Mouse (Mus musculus) heart, embryonic 11.5 days (tissue): Measurements from ENCODE around the gene Atxn1. TPM values are rescaled to one million over a fixed set of nuclear protein-coding genes. Genes with fewer than 3 reads are reported as not detected.

ENCODE experiments used
- ATAC-seq: fragments of 200-750 bp; cut with Nextera tagmentation; replicated peaks from 2 replicates; pipeline ENCODE4 v1.8.0; 2017; ENCODE audit warnings: moderate library complexity; ENCODE audit not compliant: insufficient number of reproducible peaks, low FRiP score, low TSS enrichment
- H3K27ac ChIP-seq: fragments of 300-500 bp; sonication (generic); 2 replicates; pipeline ENCODE4 v1.5.1; 2014; ENCODE audit warnings: mild to moderate bottlenecking, low read depth, low read length
- H3K27me3 ChIP-seq: fragments of 300-500 bp; sonication (generic); 2 replicates; pipeline ENCODE4 v1.6.1; 2014; ENCODE audit warnings: mild to moderate bottlenecking, low read length, mixed read lengths; ENCODE audit not compliant: control insufficient read depth, insufficient read depth
- H3K36me3 ChIP-seq: fragments of 300-500 bp; sonication (generic); 2 replicates; pipeline ENCODE4 v1.6.1; 2014; ENCODE audit warnings: mild to moderate bottlenecking, low read length, moderate library complexity, mixed read lengths; ENCODE audit not compliant: control insufficient read depth, insufficient read depth
- H3K4me1 ChIP-seq: fragments of 300-500 bp; sonication (generic); 2 replicates; pipeline ENCODE4 v1.6.1; 2014; ENCODE audit warnings: low read length; ENCODE audit not compliant: control insufficient read depth, insufficient read depth
- H3K4me2 ChIP-seq: fragments of 300-500 bp; sonication (generic); 2 replicates; pipeline ENCODE4 v1.6.1; 2014; ENCODE audit warnings: mild to moderate bottlenecking, moderate library complexity
- H3K4me3 ChIP-seq: fragments of 300-500 bp; sonication (generic); 2 replicates; pipeline ENCODE4 v1.5.1; 2014; ENCODE audit warnings: low read depth, low read length
- H3K9ac ChIP-seq: fragments of 300-500 bp; sonication (generic); 2 replicates; pipeline ENCODE4 v1.6.1; 2014; ENCODE audit warnings: mild to moderate bottlenecking, low read depth, low read length, moderate library complexity
- H3K9me3 ChIP-seq: fragments of 300-500 bp; sonication (generic); replicated peaks from 2 replicates; pipeline ENCODE4 v1.6.1; 2016; ENCODE audit warnings: low read length; ENCODE audit not compliant: control insufficient read depth
- WGBS: fragments of 180-500 bp; shearing (Covaris S2); extraction: QIAGEN DNeasy Blood & Tissue Kit; methylation state at CpG from one replicate; pipeline ENCODE4 v1.1.7; 2014; ENCODE audit not compliant: insufficient replicate concordance; 5-methylcytosine and 5-hydroxymethylcytosine counted together
- polyA plus RNA-seq: library from polyadenylated mRNA; unstranded; fragments of >200 nt; fragmentation: Nextera tagmentation; extraction: Ambion mirVana; gene quantifications from 2 replicates; pipeline ENCODE4 v1.2.1, GENCODE M21; 2014

Atxn1 gene
- polyA plus RNA-seq, 1 experiment from 2014 or later: 6.4 TPM

- H3K9me3 ChIP-seq: no peaks in the 10 kb centered on the region
- H3K4me2 ChIP-seq: no peak overlapping the region
- no peaks in the 10 kb centered on the region for H3K27me3 ChIP-seq
- no peaks in the 10 kb centered on the region for H3K4me1 ChIP-seq
- 40% methylated on average over 3 of the region's 3 CpGs for WGBS
- no peak overlapping the region for H3K27ac ChIP-seq
- H3K9ac ChIP-seq: no peak overlapping the region
- ATAC-seq: no peak
- H3K4me3 ChIP-seq: no peak overlapping the region
- H3K36me3 ChIP-seq: no peaks in the 10 kb centered on the region
Observed at GRCm38 (mm10) chr13:45718850-45719249, 246.0 kb downstream of the Atxn1 start.

- Histone ChIP-seq H3K36me3 (no peaks in the 10 kb centered on the region), H3K27me3 (no peaks in the 10 kb centered on the region), H3K4me3 (no peak overlapping the region), H3K4me2 (no peak overlapping the region), H3K9ac (no peak overlapping the region), H3K27ac (no peak overlapping the region), H3K4me1 (no peaks in the 10 kb centered on the region), H3K9me3 (no peaks in the 10 kb centered on the region)
- no peak for ATAC-seq
- WGBS: 71% methylated on average over 7 of the region's 7 CpGs
Observed at GRCm38 (mm10) chr13:45715583-45716180, 249.1 kb downstream of the Atxn1 start.

DNA sequence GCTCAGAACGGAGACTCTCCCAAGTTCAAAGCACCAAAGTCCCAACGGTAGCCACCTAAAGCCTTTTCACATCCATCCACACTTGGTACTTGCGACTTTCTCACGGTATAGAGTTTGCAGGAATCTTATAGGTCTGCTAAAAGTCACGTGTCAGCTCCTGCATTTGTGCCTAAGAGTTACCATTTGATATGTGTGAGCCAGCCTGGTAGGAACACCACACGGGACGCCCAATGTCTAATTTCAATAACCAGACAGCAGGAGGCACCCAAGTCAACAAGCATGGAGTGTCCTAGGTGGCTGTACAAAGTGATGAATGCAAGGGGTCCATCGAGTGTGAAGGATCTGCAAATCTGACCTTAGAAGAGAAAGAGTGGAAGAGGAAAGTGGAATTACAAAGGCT lies 254.8 kb downstream of the Atxn1 start:
- Histone ChIP-seq H3K36me3 (no peaks in the 10 kb centered on the region), H3K9me3 (no peaks in the 10 kb centered on the region), H3K9ac (no peak overlapping the region), H3K27me3 (no peaks in the 10 kb centered on the region), H3K4me2 (no peak overlapping the region), H3K4me1 (no peaks in the 10 kb centered on the region), H3K27ac (no peak overlapping the region), H3K4me3 (no peak overlapping the region)
- WGBS: 84% methylated on average over 8 of the region's 8 CpGs
- ATAC-seq: no peak

DNA sequence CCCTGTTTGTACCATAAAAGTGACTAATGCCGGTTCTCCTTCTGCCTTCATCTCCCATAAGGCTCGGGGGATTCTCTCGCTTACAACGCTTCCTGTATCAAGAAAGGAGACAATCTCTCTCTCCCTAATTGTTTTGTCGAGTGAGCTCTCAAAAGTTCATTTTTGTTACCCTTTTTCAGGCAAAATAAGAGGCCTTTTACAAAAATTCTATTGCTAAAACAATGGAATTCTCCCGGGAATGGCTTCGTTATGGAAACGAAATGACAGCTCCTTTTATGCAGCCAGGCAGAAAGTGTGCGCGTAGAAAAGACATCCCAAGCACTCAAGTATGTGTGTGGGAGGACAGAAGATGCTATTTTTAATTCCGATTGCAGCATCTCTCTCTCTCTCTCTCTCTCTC lies 255.4 kb downstream of the Atxn1 start:
- WGBS: 63% methylated on average over 11 of the region's 11 CpGs
- H3K4me2 ChIP-seq: peak overlapping the region; percentile 21; the same call in 1 of the 2 replicates
- no peak for ATAC-seq
- no peak overlapping the region for H3K9ac ChIP-seq
- no peaks in the 10 kb centered on the region for H3K4me1 ChIP-seq
- H3K27ac ChIP-seq: no peak overlapping the region
- H3K36me3 ChIP-seq: no peaks in the 10 kb centered on the region
- no peaks in the 10 kb centered on the region for H3K9me3 ChIP-seq
- H3K4me3 ChIP-seq: no peak overlapping the region
- no peaks in the 10 kb centered on the region for H3K27me3 ChIP-seq

DNA sequence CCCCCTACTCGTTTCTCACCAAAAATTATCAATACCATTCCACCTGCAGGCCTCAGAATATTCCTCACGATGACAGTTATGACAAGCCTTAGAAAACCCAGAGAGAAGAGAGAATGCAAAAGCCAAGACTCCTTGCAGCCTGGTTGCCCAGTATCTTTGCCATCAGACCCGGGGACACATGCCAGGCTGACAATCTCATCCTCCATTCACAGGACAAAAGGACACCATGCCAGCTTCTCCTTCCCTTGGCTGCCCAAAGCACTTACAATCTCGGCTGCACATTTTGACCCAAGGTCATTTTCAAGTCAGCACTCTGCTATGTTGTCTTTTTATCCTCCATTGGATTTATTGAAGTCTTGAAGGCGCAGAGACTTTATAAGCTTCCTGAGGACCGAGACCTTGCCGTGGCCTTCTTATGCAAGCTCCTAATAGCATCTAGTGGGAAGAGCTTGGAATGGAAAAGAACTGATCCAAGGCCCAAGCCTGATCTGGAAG lies 263.5 kb downstream of the Atxn1 start:
- Histone ChIP-seq H3K27ac (no peak overlapping the region), H3K4me1 (peaks cover 7% of the 10 kb centered on the region; the same call in 1 of the 2 replicates), H3K4me2 (no peak overlapping the region), H3K27me3 (no peaks in the 10 kb centered on the region), H3K36me3 (no peaks in the 10 kb centered on the region), H3K9me3 (no peaks in the 10 kb centered on the region), H3K9ac (no peak overlapping the region), H3K4me3 (no peak overlapping the region)
- WGBS: 72% methylated on average over 7 of the region's 7 CpGs
- ATAC-seq: no peak

- WGBS: 80% methylated on average over 3 of the region's 3 CpGs
Observed at GRCm38 (mm10) chr13:45698982-45699381, 265.8 kb downstream of the Atxn1 start.

DNA sequence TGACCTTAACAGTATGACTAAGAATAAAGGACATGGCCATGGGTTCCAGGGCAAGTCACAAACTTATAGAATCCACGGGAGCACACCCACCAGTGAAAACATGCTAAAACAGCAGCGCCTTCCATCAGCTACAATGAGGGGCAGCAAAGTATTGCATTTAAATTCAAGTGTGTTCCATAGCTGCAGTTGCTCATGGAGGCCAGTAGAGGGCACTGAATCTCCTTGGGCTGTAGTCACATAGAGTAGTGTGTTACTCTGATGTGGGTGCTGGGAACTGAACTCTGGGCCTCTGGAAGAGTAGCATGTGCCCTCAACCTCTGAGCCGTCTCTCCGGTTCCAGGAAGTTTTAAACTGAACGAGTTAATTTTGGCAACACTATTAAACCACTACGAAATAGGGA lies 268.8 kb downstream of the Atxn1 start:
- Histone ChIP-seq H3K4me2 (no peak overlapping the region), H3K27me3 (no peaks in the 10 kb centered on the region), H3K4me1 (peaks cover 28% of the 10 kb centered on the region), H3K9ac (no peak overlapping the region), H3K4me3 (no peak overlapping the region), H3K36me3 (no peaks in the 10 kb centered on the region), H3K9me3 (no peaks in the 10 kb centered on the region), H3K27ac (no peak overlapping the region)
- ATAC-seq: no peak
- 92% methylated on average over 6 of the region's 6 CpGs for WGBS

More at GRCm38 (mm10) chr13:45698982-45699381, 265.8 kb downstream of the Atxn1 start:
- no peak for ATAC-seq
- H3K36me3 ChIP-seq: no peaks in the 10 kb centered on the region
- peaks cover 10% of the 10 kb centered on the region for H3K4me1 ChIP-seq
- no peaks in the 10 kb centered on the region for H3K27me3 ChIP-seq
- H3K9ac ChIP-seq: no peak overlapping the region
- no peak overlapping the region for H3K4me2 ChIP-seq
- H3K27ac ChIP-seq: peak overlapping the region; percentile 24; the same call in 1 of the 2 replicates
- H3K9me3 ChIP-seq: no peaks in the 10 kb centered on the region
- no peak overlapping the region for H3K4me3 ChIP-seq

GRCm38 (mm10) chr13:45694921-45695437 lies 269.8 kb downstream of the Atxn1 start:
- no peak overlapping the region for H3K4me2 ChIP-seq
- H3K27me3 ChIP-seq: no peaks in the 10 kb centered on the region
- 54% methylated on average over 12 of the region's 12 CpGs for WGBS
- H3K4me3 ChIP-seq: no peak overlapping the region
- no peak overlapping the region for H3K27ac ChIP-seq
- ATAC-seq: no peak
- H3K36me3 ChIP-seq: no peaks in the 10 kb centered on the region
- H3K9me3 ChIP-seq: no peaks in the 10 kb centered on the region
- H3K9ac ChIP-seq: no peak overlapping the region
- peaks cover 31% of the 10 kb centered on the region for H3K4me1 ChIP-seq

DNA sequence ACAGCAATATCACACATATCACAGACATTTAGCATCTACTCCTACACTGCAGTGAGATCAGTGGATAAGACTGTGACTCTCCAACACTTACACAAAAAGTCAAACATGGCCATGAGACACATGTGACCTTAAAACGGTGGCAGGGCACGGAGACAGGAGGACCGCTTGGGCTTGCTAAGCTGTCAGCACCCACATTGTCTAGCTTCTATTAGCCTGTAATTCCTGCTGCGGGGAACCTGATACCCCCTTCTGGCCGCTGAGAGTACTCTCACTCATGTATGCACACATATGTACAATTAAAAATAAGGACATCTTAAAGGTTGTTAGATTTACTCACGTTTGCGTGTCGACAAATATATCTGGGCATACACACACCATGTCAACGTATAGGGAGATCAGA lies 270.9 kb downstream of the Atxn1 start:
- no peaks in the 10 kb centered on the region for H3K27me3 ChIP-seq
- no peak overlapping the region for H3K27ac ChIP-seq
- H3K4me2 ChIP-seq: no peak overlapping the region
- H3K4me3 ChIP-seq: no peak overlapping the region
- peaks cover 31% of the 10 kb centered on the region for H3K4me1 ChIP-seq
- 75% methylated on average over 9 of the region's 9 CpGs for WGBS
- H3K36me3 ChIP-seq: no peaks in the 10 kb centered on the region
- no peaks in the 10 kb centered on the region for H3K9me3 ChIP-seq
- no peak for ATAC-seq
- no peak overlapping the region for H3K9ac ChIP-seq
